Mouse (Mus musculus) cerebellum, postnatal 4 days (tissue): Measurements from ENCODE around the gene Cyp2b23.
"Not testable (repeated sequence)": the region's sequence is repeated elsewhere in the genome, so short reads cannot be mapped to it uniquely, and the experiment has no call there.

ENCODE experiments used
- DNase-seq, 2 experiments: peaks; one replicate each; pipeline ENCODE4 v3.0.0; 2022; ENCODE audit warnings: low spot score in 2 of 2, mixed read lengths in 1 of 2

Gene Cyp2b23

DNA sequence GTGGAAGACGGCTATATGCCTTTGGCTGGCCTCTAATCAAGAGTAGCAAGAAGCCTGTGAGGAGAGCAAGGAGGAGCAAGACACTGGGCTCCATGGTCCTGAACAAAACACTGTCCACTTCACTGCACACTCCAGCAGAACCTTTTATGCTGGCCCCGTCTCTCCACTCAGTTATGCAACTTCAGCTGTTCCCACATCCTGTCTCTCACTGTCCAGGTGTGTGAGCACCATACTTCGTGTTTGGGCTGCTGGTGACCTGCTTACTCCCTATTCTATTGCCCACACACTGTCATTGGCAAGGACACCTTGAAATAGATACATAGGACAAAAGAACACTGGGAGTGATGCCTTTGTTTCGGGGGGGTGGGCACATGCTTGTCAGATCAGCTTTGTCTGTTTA lies at the start of gene Cyp2b23:
Gene Cyp2b23, minus strand, starts transcription at position 101 of the 400 bp plus-strand sequence.
- no peak for DNase-seq

- no peak for DNase-seq
Observed at GRCm38 (mm10) chr7:26711061-26711460, 24.8 kb upstream of the Cyp2b23 start.

GRCm38 (mm10) chr7:26707061-26707460 lies 20.8 kb upstream of the Cyp2b23 start:
- DNase-seq: no peak

- not testable (repeated sequence) for DNase-seq
Observed at GRCm38 (mm10) chr7:26706191-26706590, 20.0 kb upstream of the Cyp2b23 start.

DNA sequence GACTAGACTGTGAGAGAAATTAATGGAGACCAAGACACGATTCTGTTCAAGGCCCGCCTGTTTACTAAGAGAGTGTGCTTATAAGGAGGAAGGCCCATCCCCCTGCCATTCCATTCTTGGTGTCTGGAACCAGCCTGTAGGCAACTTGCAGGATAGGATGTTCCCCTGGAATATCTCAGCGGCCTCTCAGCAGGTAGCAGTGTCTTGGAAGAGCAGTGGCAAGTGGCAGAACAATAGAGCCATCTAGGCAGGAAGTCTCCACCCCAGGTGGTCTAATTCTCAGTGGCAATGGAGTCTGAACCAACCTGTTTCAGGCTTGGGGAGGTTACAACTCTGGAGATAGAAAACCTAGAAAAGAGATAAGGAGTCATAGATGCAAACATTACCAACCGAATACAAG lies 13.9 kb upstream of the Cyp2b23 start:
- no peak for DNase-seq

DNA sequence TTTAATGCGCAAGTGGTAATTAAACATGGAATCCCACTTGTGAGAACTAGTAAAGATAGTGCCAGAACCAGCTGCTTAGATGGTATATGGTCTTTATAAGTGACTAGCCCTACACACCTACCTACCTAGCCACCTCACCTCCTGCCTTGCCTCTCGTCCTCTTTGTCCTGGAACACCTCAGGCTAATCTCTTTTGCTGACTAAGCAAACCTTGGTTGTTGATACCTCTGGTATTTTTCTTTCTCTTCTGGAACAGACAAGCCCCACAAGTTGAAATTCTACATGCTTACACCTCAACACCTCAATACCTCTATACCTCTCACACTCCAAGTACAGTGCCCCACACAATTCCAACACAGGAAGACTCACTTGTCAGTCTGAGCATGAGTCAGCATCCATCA lies 524 bp downstream of the Cyp2b23 start:
- DNase-seq: no peak

DNA sequence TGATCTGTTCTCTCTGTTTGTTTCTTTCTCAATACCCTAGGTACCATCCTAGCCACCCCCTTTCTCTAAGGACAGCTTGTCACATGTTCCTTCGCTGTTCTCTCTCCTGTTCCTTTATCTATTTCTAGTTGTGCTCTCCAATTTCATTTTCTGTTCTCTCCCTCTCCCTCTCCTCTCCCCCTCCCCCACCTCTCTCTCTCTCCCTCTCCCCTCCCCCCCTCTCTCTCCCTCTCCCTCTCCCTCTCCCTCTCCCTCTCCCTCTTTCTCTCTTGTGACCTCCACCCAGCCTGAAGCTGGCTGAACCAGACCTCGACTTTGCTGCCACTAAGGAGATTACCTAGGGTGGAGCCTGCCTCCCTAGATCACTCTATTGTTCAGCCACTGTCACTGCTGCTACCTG lies 18.8 kb downstream of the Cyp2b23 start:
- DNase-seq: not testable (repeated sequence)

DNA sequence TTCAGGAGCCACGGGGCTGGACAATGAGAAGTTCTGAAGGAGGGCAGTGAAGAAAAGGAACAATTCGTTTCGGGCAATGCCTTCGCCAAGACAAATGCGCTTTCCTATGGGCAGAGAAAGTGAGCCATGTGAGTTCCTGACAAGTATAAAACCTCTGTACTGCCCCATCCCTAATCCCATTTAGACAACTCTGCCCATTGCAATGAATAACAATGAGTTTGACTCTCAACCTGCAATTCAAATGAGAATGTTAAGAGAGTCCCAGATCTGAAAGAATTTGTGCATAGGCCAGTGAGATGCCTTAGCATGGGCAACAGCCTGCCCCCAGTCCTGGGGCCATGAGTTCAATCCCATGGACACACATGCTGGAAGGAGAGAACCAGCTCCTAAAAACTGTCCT lies 20.2 kb downstream of the Cyp2b23 start:
- no peak for DNase-seq

- not testable (repeated sequence) for DNase-seq
Observed at GRCm38 (mm10) chr7:26618364-26618763, 67.9 kb downstream of the Cyp2b23 start, which contains the start of gene Vmn1r185. Vmn1r185 (minus strand) TSS chr7:26618464.
